Mouse (Mus musculus) stomach, postnatal 0 days (tissue): Measurements from ENCODE around the gene Gm10382.

Source experiments
- CTCF ChIP-seq: IDR thresholded peaks from 2 replicates; pipeline ENCODE4 v1.5.1; 2016; ENCODE audit warnings: antibody characterized with exemption, low read depth, mild to moderate bottlenecking, moderate library complexity
- EP300 ChIP-seq: optimal IDR thresholded peaks from 2 replicates; pipeline ENCODE3; 2016; ENCODE audit warnings: antibody characterized with exemption

GRCm38 (mm10) chr5:125375871-125376270, 13.3 kb upstream of the Gm10382 start:
- TF ChIP-seq CTCF (no peak), EP300 (no peak)
